Mouse (Mus musculus): ENCODE measurements around the gene Relt.

DNA sequence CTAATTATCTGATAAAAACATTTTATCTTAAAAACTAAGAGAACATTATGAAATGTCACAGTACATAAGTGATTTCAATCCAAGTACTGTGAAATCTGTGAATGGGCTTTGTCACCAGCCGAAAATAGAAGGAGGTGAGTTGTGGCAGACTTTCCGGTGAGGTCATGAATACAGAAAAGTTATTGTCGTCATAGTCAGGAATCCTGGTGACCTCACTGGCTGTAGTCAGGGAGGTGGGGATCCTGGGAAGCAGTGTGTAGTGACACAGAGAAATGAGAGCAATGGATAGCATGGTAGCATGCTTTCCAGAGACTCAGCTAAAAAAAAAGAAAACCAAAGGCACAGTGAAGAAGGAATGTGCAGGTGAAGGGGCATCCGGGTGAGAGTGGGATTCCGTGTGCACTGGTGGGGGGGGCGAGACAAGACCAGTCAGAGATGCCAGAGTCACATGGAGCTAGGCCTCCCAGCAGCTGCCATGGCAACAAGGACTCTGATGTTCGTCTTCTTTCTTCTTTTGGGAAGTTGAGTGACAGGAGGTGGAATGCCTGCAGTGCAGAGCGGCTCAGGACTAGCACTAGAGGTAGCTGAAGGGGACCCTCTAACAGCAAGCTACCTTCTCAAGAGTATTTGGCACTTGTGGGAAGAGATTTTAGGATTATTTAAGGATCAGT lies 47.2 kb downstream of the Relt start:
- TF ChIP-seq CTCF (IDR thresholded peaks at IDR 0.05; ENCODE audit: borderline replicate concordance, insufficient read depth, low read depth, low read length) (no peak), POLR2A (IDR thresholded peaks at IDR 0.05; ENCODE audit: borderline replicate concordance, insufficient read depth, low read length) (no peak)
